Mouse (Mus musculus) cerebellum, adult 2 months (tissue): ENCODE measurements around the gene Tppp3.

Experiments
- CTCF ChIP-seq: fragments of 200-500 bp; IDR thresholded peaks from 2 replicates; pipeline ENCODE4 v1.5.1; 2011; ENCODE audit warnings: low read depth, mild to moderate bottlenecking, control low read depth, low read length, moderate library complexity, borderline replicate concordance; ENCODE audit not compliant: insufficient read depth
- POLR2A ChIP-seq: fragments of 200-500 bp; IDR thresholded peaks from 2 replicates; pipeline ENCODE4 v1.6.1; 2011; ENCODE audit warnings: low read length, control low read depth, borderline replicate concordance; ENCODE audit not compliant: insufficient read depth

GRCm38 (mm10) chr8:105451903-105452603, 19.3 kb downstream of the Tppp3 start:
- TF ChIP-seq CTCF = no peak
- no peak for TF ChIP-seq POLR2A
